Mouse (Mus musculus): Measurements from ENCODE around the gene Herc6.

- TF ChIP-seq POLR2A (IDR thresholded peaks at IDR 0.05; ENCODE audit: borderline replicate concordance, control insufficient read depth, low read depth, low read length) (no peak), CTCF (IDR thresholded peaks at IDR 0.05; ENCODE audit: control insufficient read depth, insufficient read depth, low read length) (no peak)
Measured at GRCm38 (mm10) chr6:57531011-57531410, 49.8 kb upstream of the Herc6 start.

Measured in bone marrow, adult 2 months (tissue).